Mouse (Mus musculus) limb, embryonic 13.5 days (tissue): ENCODE measurements around the gene Ube2e2. TPM values are rescaled to one million over a fixed set of nuclear protein-coding genes. Genes with fewer than 3 reads are reported as not detected.

Experiments used
- ATAC-seq: fragments of 200-750 bp; cut with Nextera tagmentation; 2 replicates; pipeline ENCODE4 v1.8.0; 2017; ENCODE audit warnings: low read depth, moderate number of reproducible peaks, moderate TSS enrichment; ENCODE audit not compliant: low FRiP score
- H3K27ac ChIP-seq: fragments of 300-500 bp; sonication (generic); 2 replicates; pipeline ENCODE4 v1.5.1; 2015; ENCODE audit warnings: inconsistent platforms, mild to moderate bottlenecking, moderate library complexity
- H3K27me3 ChIP-seq: fragments of 300-500 bp; sonication (generic); 2 replicates; pipeline ENCODE4 v1.6.1; 2015; ENCODE audit warnings: mild to moderate bottlenecking, inconsistent platforms
- H3K36me3 ChIP-seq: fragments of 300-500 bp; sonication (generic); 2 replicates; pipeline ENCODE4 v1.6.1; 2015; ENCODE audit warnings: inconsistent platforms, mild to moderate bottlenecking, moderate library complexity
- H3K4me1 ChIP-seq: fragments of 300-500 bp; sonication (generic); 2 replicates; pipeline ENCODE4 v1.6.1; 2015; ENCODE audit warnings: inconsistent platforms
- H3K4me2 ChIP-seq: fragments of 300-500 bp; sonication (generic); replicated peaks from 2 replicates; pipeline ENCODE4 v1.6.1; 2015; ENCODE audit warnings: inconsistent platforms, mild to moderate bottlenecking, moderate library complexity
- H3K4me3 ChIP-seq: fragments of 300-500 bp; sonication (generic); 2 replicates; pipeline ENCODE4 v1.5.1; 2015; ENCODE audit warnings: moderate library complexity, mild to moderate bottlenecking, inconsistent platforms
- H3K9ac ChIP-seq: fragments of 300-500 bp; sonication (generic); 2 replicates; pipeline ENCODE4 v1.6.1; 2015; ENCODE audit warnings: mild to moderate bottlenecking, inconsistent platforms
- H3K9me3 ChIP-seq: fragments of 300-500 bp; sonication (generic); 2 replicates; pipeline ENCODE4 v1.6.1; 2016; ENCODE audit warnings: inconsistent platforms
- WGBS: fragments of 180-500 bp; shearing (Covaris S2); methylation state at CpG from one replicate; pipeline ENCODE4 v1.1.7; 2015; 5-methylcytosine and 5-hydroxymethylcytosine counted together
- polyA plus RNA-seq: library from polyadenylated mRNA; unstranded; fragments of >200 nt; fragmentation: Nextera tagmentation; extraction: Ambion mirVana; gene quantifications from 2 replicates; pipeline ENCODE4 v1.2.1, GENCODE M21; 2015

Gene Ube2e2
- polyA plus RNA-seq, 1 experiment from 2014 or later = 75.6 TPM

DNA sequence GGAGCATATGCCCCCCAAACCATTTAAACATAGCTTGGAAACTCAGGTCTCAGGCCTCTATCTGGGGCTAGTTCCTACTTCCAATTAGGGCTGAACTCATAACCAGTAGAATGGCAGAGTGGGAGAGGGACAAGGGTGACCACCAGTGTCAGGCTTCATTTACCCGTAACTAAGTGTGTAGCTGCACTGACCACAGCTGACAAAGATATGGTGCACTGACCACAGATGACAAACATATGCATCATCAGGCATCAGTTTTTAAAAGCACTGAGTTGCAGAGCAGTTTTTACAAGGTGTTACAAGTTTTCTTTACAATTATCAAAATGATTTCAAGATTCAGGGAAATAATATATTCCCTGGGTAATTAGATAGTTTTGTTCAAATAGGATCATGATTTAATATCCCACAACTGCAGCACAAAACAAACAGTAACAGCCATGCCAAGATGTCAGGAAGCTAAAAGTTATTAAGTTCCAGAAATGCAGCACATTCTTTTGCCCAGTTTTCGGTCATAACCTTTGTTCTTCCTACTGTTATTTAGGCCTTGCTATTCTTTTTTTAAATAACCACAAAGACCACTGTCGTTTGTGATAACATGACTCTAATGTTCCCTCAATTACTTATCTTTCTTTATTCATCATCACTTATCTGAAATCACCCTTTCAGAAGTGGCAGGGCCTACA lies 114.9 kb downstream of the Ube2e2 start:
- Histone ChIP-seq H3K4me3 (no peak overlapping the region), H3K9ac (no peak overlapping the region), H3K36me3 (no peaks in the 10 kb centered on the region), H3K4me2 (no peak overlapping the region), H3K27ac (no peak overlapping the region), H3K4me1 (no peaks in the 10 kb centered on the region), H3K9me3 (no peaks in the 10 kb centered on the region), H3K27me3 (no peaks in the 10 kb centered on the region)
- 75% methylated on average over 3 of the region's 3 CpGs for WGBS
- no peak for ATAC-seq

GRCm38 (mm10) chr14:18778241-18778640 lies 115.8 kb downstream of the Ube2e2 start:
- no peak for ATAC-seq
- Histone ChIP-seq H3K4me1 (no peaks in the 10 kb centered on the region), H3K27ac (no peak overlapping the region), H3K9ac (no peak overlapping the region), H3K9me3 (no peaks in the 10 kb centered on the region), H3K4me2 (no peak overlapping the region), H3K27me3 (no peaks in the 10 kb centered on the region), H3K36me3 (no peaks in the 10 kb centered on the region), H3K4me3 (no peak overlapping the region)
- WGBS = 86% methylated on average over 5 of the region's 5 CpGs

DNA sequence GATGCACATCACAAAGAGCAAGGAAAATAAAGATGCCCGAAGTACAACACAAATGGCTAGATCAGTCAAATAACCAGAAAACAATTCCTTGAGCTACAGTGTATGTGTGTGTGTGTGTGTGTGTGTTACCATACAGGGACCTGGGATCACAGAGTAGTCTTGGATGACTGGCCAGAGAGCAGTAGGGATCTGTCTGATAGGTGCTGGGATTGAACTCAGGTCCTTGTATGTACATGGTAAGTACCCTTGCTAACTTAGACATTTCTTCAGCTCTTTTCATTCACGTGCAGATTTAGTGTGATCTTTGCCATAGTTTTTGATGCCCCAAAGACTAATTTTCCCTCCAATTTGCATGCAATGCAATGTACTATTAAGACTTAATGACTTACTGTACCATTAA lies 117.9 kb downstream of the Ube2e2 start:
- H3K9me3 ChIP-seq = no peaks in the 10 kb centered on the region
- WGBS = 87% methylated on average over 2 of the region's 2 CpGs
- no peaks in the 10 kb centered on the region for H3K36me3 ChIP-seq
- H3K4me2 ChIP-seq = no peak overlapping the region
- H3K27me3 ChIP-seq = no peaks in the 10 kb centered on the region
- ATAC-seq = no peak
- no peak overlapping the region for H3K4me3 ChIP-seq
- no peak overlapping the region for H3K9ac ChIP-seq
- H3K4me1 ChIP-seq = no peaks in the 10 kb centered on the region
- no peak overlapping the region for H3K27ac ChIP-seq

DNA sequence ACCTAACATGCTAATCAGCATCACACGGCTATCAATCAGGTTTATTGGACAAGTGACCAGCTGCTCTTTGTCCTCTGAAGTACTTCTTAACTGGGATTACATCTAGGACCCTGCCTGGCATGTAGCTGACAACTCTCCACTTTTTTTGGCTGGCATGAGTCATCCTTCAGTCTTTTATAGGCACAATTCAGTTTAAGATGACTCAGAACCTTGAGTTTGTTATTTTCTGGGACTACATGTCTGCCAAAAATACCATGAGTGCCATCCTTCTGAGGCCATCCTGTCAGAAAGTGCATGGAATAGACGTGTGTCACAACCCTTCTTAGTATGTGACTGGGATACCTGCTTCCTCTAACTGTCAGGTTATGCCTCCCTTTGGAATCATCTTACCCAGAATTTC lies 120.3 kb downstream of the Ube2e2 start:
- Histone ChIP-seq H3K4me2 (no peak overlapping the region), H3K4me3 (no peak overlapping the region), H3K9ac (no peak overlapping the region), H3K36me3 (no peaks in the 10 kb centered on the region), H3K27ac (no peak overlapping the region), H3K9me3 (no peaks in the 10 kb centered on the region), H3K27me3 (no peaks in the 10 kb centered on the region), H3K4me1 (no peaks in the 10 kb centered on the region)
- ATAC-seq = no peak
- 37% methylated on average over 2 of the region's 2 CpGs for WGBS

DNA sequence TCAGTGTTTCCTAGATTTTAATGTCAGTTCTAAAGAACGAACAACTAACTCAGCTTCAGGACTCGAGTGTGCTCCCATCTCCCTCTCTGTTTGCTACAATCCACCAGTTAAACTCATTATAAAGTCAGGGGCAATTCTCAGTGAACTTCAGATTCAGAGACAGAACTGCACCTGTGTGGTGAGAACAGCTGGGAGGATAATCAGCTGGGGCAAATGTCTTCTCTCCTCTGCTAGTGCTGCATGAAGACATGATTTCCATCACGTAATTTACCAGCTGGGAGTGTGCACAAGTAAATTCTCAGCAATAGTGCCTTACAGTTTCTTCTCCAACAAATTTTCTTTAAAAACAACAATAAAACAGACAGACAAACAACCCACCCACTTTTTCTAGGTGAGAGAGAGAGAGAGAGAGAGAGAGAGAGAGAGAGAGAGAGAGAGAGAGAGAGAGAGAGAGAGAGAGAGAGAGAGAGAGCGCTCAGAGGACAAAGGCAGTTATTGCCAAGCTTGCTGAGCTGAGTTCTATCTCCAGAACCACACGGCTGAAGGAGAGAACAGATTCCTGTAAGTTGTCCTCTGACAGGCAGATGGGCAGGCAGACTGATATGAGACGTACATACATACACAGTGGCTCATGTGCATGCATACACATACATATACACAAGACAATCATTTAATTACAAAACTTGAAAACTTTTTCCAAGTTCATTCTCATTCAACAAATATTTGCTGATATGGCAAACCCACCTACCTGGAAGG lies 134.3 kb downstream of the Ube2e2 start:
- H3K9me3 ChIP-seq = no peaks in the 10 kb centered on the region
- ATAC-seq = peak; percentile 62; the same call in 1 of the 2 replicates
- no peak overlapping the region for H3K9ac ChIP-seq
- 63% methylated on average over 6 of the region's 6 CpGs for WGBS
- no peaks in the 10 kb centered on the region for H3K36me3 ChIP-seq
- no peak overlapping the region for H3K4me2 ChIP-seq
- H3K27ac ChIP-seq = no peak overlapping the region
- H3K27me3 ChIP-seq = no peaks in the 10 kb centered on the region
- H3K4me3 ChIP-seq = no peak overlapping the region
- H3K4me1 ChIP-seq = 0 out of 2 replicates have a peak, but pooled peaks cover 2% of the 10 kb centered on the region

DNA sequence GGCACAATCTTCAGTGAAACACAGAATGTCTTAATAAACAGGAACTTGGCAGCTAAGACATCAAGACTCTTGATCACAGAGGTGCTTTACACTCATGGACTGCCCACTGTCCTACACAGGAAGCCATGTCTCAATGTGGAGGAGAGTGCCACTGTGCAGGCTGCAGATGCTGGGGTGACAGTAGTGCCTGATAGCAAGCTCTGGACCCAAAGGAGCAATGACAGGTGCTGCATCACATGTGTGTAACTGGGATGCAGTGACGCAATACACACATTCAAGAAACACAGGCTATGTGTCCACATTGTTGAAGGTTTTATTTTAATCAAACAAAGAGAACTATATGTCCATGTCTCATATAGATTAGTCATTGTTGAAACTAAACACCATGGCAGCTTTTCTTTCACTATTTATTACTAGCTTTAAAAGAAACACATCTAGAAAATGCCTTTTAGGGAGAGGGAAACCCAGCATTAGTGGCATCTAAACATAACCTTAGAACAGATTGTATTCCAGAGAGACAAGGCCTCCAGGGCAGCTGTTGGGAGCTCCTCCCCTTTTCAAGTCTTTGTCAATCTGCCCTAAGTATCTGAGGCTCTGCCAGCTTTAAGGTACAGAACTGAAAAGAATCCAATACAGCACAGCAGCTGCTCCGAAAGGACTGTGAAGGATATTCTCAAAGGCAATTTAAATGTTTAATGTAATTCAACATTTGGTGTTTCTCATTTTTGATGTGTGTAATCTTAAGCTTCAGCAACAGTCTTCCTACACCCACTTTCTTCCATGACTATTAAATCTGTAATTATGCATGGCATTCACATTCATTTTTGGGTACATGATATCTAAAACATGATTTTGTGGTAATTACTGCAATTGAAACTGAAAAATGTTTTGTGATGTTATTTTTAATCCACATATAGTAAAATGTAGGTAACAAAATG lies 135.2 kb downstream of the Ube2e2 start:
- no peak overlapping the region for H3K4me2 ChIP-seq
- H3K9ac ChIP-seq = no peak overlapping the region
- H3K4me3 ChIP-seq = no peak overlapping the region
- no peaks in the 10 kb centered on the region for H3K9me3 ChIP-seq
- H3K27me3 ChIP-seq = no peaks in the 10 kb centered on the region
- 0 out of 2 replicates have a peak, but pooled peaks cover 2% of the 10 kb centered on the region for H3K4me1 ChIP-seq
- no peak overlapping the region for H3K27ac ChIP-seq
- WGBS = 83% methylated on average over 2 of the region's 2 CpGs
- H3K36me3 ChIP-seq = no peaks in the 10 kb centered on the region
- ATAC-seq = peak; percentile 79

DNA sequence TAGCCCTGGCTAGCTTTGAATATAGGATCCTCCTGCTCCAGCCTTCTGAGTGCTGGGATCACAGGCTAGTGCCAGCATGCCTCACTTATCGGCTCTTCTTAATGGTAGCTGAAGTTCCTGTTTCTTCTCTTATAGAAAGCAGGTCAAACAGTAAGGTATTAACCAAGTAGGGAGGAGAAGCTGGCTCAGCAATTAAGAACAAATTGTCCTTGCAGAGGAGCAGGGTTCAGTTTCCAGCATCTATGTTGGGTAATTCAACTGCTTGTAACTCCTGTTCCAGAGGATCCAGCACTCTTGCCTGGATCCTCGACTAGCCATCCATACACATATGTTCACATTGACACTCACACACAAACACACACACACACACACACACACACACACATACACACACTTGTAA lies 136.1 kb downstream of the Ube2e2 start:
- no peak for ATAC-seq
- Histone ChIP-seq H3K4me2 (no peak overlapping the region), H3K9me3 (no peaks in the 10 kb centered on the region), H3K9ac (no peak overlapping the region), H3K4me1 (0 out of 2 replicates have a peak, but pooled peaks cover 2% of the 10 kb centered on the region), H3K27me3 (no peaks in the 10 kb centered on the region), H3K4me3 (no peak overlapping the region), H3K36me3 (no peaks in the 10 kb centered on the region), H3K27ac (no peak overlapping the region)
- WGBS = 86% methylated on average over 2 of the region's 2 CpGs

GRCm38 (mm10) chr14:18755410-18755809 lies 138.7 kb downstream of the Ube2e2 start:
- H3K9ac ChIP-seq = no peak overlapping the region
- ATAC-seq = no peak
- H3K4me2 ChIP-seq = no peak overlapping the region
- H3K4me3 ChIP-seq = no peak overlapping the region
- WGBS = 64% methylated on average over 1 of the region's 1 CpGs
- H3K27ac ChIP-seq = no peak overlapping the region
- no peaks in the 10 kb centered on the region for H3K9me3 ChIP-seq
- 0 out of 2 replicates have a peak, but pooled peaks cover 2% of the 10 kb centered on the region for H3K4me1 ChIP-seq
- H3K27me3 ChIP-seq = no peaks in the 10 kb centered on the region
- no peaks in the 10 kb centered on the region for H3K36me3 ChIP-seq

GRCm38 (mm10) chr14:18754595-18754994 lies 139.5 kb downstream of the Ube2e2 start:
- Histone ChIP-seq H3K4me2 (no peak overlapping the region), H3K9me3 (no peaks in the 10 kb centered on the region), H3K4me1 (0 out of 2 replicates have a peak, but pooled peaks cover 2% of the 10 kb centered on the region), H3K9ac (no peak overlapping the region), H3K4me3 (no peak overlapping the region), H3K36me3 (no peaks in the 10 kb centered on the region), H3K27ac (no peak overlapping the region), H3K27me3 (no peaks in the 10 kb centered on the region)
- 90% methylated on average over 2 of the region's 2 CpGs for WGBS
- ATAC-seq = no peak

DNA sequence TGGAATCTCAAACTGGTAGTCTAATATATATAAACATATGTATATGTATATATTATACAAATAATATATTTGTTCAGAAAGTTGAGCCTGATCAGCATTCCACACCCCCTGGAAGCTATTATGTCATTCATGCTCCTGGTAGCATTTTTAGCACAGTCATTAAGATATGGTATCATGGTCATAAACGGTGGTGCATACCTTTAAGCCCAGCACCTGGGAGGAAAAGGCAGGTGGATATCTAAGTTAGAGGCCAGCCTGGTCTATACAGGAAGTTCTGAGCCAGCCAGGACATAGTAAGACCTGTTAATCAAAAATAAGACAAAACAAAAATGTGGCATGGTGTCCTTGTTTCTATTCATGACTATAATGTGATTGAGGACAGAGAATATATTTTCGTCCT lies 140.1 kb downstream of the Ube2e2 start:
- ATAC-seq = no peak
- H3K27me3 ChIP-seq = no peaks in the 10 kb centered on the region
- H3K36me3 ChIP-seq = no peaks in the 10 kb centered on the region
- H3K4me1 ChIP-seq = 0 out of 2 replicates have a peak, but pooled peaks cover 2% of the 10 kb centered on the region
- H3K9me3 ChIP-seq = no peaks in the 10 kb centered on the region
- 78% methylated on average over 2 of the region's 2 CpGs for WGBS
- H3K27ac ChIP-seq = no peak overlapping the region
- no peak overlapping the region for H3K4me3 ChIP-seq
- no peak overlapping the region for H3K9ac ChIP-seq
- H3K4me2 ChIP-seq = no peak overlapping the region

DNA sequence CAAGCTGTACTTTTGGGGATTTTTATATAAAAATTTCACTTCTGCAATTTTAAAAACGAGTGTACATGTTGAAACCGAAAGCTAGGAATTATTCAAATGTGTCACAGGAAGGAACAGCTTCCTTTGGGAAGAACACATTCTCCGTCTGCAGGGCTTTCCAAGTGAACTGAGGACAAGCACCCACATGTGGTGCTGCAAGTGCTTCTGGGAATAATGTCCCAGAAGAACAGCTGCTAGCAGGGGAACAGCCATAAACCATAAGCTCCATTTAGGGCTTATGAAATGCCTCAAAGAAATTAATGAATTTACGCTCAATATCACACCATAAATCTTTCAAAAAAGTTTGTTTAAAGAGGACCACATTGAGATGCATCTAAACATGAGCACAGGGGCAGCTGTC lies 162.9 kb downstream of the Ube2e2 start:
- Histone ChIP-seq H3K4me3 (no peak overlapping the region), H3K27ac (no peak overlapping the region), H3K9me3 (no peaks in the 10 kb centered on the region), H3K9ac (no peak overlapping the region), H3K36me3 (no peaks in the 10 kb centered on the region), H3K27me3 (no peaks in the 10 kb centered on the region), H3K4me2 (no peak overlapping the region), H3K4me1 (no peaks in the 10 kb centered on the region)
- no peak for ATAC-seq
- WGBS = 65% methylated on average over 4 of the region's 4 CpGs
